Mouse (Mus musculus) kidney, postnatal 14 days (tissue): ENCODE data around the gene Fkbp5.
"Not testable (repeated sequence)": the region's sequence is repeated elsewhere in the genome, so short reads cannot be mapped to it uniquely, and the experiment has no call there.

Experiments used
- DNase-seq: peaks from one replicate; pipeline ENCODE4 v3.0.0; 2022; ENCODE audit warnings: mixed read lengths

Gene Fkbp5

GRCm38 (mm10) chr17:28452889-28453288 is 64.4 kb downstream of the Fkbp5 start:
- peak; percentile 28 for DNase-seq

GRCm38 (mm10) chr17:28451914-28452313 is 65.4 kb downstream of the Fkbp5 start:
- DNase-seq = no peak

- peak; percentile 44 for DNase-seq
Measured at GRCm38 (mm10) chr17:28451487-28451886, 65.8 kb downstream of the Fkbp5 start.

- no peak for DNase-seq
Measured at GRCm38 (mm10) chr17:28448225-28448624, 69.1 kb downstream of the Fkbp5 start.

- peak; percentile 30 for DNase-seq
Measured at GRCm38 (mm10) chr17:28447789-28448188, 69.5 kb downstream of the Fkbp5 start.

GRCm38 (mm10) chr17:28446820-28447168 is 70.5 kb downstream of the Fkbp5 start:
- DNase-seq = no peak

GRCm38 (mm10) chr17:28445886-28446819 is 71.2 kb downstream of the Fkbp5 start:
- DNase-seq = no peak

GRCm38 (mm10) chr17:28442661-28443060 is 74.7 kb downstream of the Fkbp5 start:
- DNase-seq = no peak

- DNase-seq = no peak
Measured at GRCm38 (mm10) chr17:28438342-28439115, 78.8 kb downstream of the Fkbp5 start.

- DNase-seq = no peak
Measured at GRCm38 (mm10) chr17:28437938-28438337, 79.4 kb downstream of the Fkbp5 start.

GRCm38 (mm10) chr17:28434921-28435485 is 82.3 kb downstream of the Fkbp5 start:
- no peak for DNase-seq

- DNase-seq = no peak
Measured at GRCm38 (mm10) chr17:28433029-28433428, 84.3 kb downstream of the Fkbp5 start.

- DNase-seq = no peak
Measured at GRCm38 (mm10) chr17:28431931-28432335, 85.4 kb downstream of the Fkbp5 start.

- no peak for DNase-seq
Measured at GRCm38 (mm10) chr17:28431038-28431437, 86.3 kb downstream of the Fkbp5 start.

- DNase-seq = peak; percentile 84
Measured at GRCm38 (mm10) chr17:28428474-28429258, 88.7 kb downstream of the Fkbp5 start.

- no peak for DNase-seq
Measured at GRCm38 (mm10) chr17:28427666-28428065, 89.7 kb downstream of the Fkbp5 start.

GRCm38 (mm10) chr17:28424373-28424772 is 93.0 kb downstream of the Fkbp5 start:
- DNase-seq = peak; percentile 70

GRCm38 (mm10) chr17:28421071-28421470 is 96.3 kb downstream of the Fkbp5 start:
- DNase-seq = no peak

- DNase-seq = peak; percentile 55
Measured at GRCm38 (mm10) chr17:28420229-28421051, 96.9 kb downstream of the Fkbp5 start.

- peak; percentile 53 for DNase-seq
Measured at GRCm38 (mm10) chr17:28419636-28420035, 97.7 kb downstream of the Fkbp5 start.

- DNase-seq = peak; percentile 41
Measured at GRCm38 (mm10) chr17:28418954-28419353, 98.4 kb downstream of the Fkbp5 start.

GRCm38 (mm10) chr17:28418481-28418880 is 98.8 kb downstream of the Fkbp5 start:
- not testable (repeated sequence) for DNase-seq
